Mouse (Mus musculus): ENCODE results near the gene Sh3rf3.

DNA sequence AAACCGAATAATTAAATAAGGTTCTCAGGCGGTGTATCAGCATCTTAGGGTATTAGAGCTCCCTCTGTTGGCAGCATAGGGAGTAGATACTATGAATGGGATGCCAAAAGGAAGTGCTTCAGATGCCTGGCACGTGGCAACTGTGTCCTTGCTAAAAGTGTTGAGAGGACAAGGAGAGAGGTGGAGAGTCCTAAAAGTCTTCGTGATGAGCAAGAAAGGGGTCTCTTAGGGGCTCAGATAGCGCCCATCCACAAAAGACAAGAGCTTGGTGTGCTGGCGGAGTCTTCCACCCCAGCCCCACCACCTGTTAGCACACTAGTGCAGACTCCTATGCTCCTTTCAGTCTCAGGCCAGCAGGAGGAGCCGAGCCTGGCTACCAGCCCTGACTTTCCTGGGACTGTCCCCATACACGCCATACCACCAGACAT is 336.8 kb downstream of the Sh3rf3 start:
- TF ChIP-seq CTCF (IDR thresholded peaks at IDR 0.05; ENCODE audit: extremely low read depth, insufficient read length, insufficient replicate concordance, low read depth, low read length) (peak; percentile 37; the same call in 1 of the 2 replicates), POLR2A (IDR thresholded peaks at IDR 0.05; ENCODE audit: low read depth, low read length) (no peak)

All from small intestine, adult 2 months (tissue).